1 mouse cellular context compared by ENCODE assay signal in genomic region chr17:27678924-27679813, GRCm38 (mm10).
TF ChIP-seq lines count a peak whose summit lies in the region.

No protein-coding gene starts in this region.

TF ChIP-seq in myocyte, 11 proteins besides CTCF, POLR2A, EP300 and RAD21 (continued from another document):
- TF ChIP-seq MAX (IDR thresholded peaks at IDR 0.05; ENCODE audit: low read depth) = no peak
